ENCODE assay signal across 41 mouse cellular contexts in the genomic region with DNA sequence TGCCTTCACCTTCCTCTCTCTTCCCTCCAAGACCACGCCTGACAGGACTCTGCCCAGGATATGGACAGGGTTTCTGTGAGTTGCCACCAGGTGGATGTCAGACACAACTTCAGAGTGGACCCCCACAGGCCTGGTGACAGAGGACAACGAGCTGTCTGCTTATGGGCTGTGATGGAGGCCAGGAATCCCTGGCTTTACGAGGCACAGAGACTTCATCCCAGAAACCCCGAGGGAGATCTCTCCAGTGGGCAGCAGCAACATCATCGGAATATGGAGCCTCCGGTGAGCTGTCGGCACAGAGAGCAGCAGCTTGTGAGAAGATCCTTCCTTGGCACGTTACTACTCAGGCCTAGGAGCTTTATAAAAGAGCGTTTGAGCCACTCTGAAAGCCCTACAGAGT. TPM values are rescaled to one million over a fixed set of nuclear protein-coding genes. Genes with fewer than 3 reads are reported as not detected.
"Had no signal": no experiment of that assay in that cellular context is flagged by ENCODE, and none has a peak within 500 bp of the region (broad histone marks: within the 10 kb centered on the region; RNA-seq: fewer than 3 reads in every experiment).

No protein-coding gene starts in this region.

- H3K27me3 ChIP-seq: hindbrain, embryonic 12.5 days; hindbrain, embryonic 13.5 days; hindbrain, embryonic 15.5 days; intestine, embryonic 15.5 days; kidney, embryonic 15.5 days had no signal

- ATAC-seq: hindbrain, embryonic 16.5 days; hindbrain, postnatal 0 days; inflammation-experienced regulatory T-cells, adult 6 months; intestine, embryonic 15.5 days; intestine, embryonic 16.5 days; intestine, postnatal 0 days had no signal

- H3K4me3 ChIP-seq: heart, embryonic 10.5 days; heart, embryonic 12.5 days; heart, embryonic 13.5 days; heart, embryonic 15.5 days; hindbrain, embryonic 10.5 days; hindbrain, embryonic 12.5 days; hindbrain, embryonic 13.5 days; hindbrain, embryonic 15.5 days; intestine, embryonic 15.5 days; kidney, embryonic 15.5 days; left cerebral cortex, adult 2 months had no signal

- H3K4me1 ChIP-seq: heart, embryonic 10.5 days; heart, embryonic 12.5 days; heart, embryonic 13.5 days; heart, embryonic 15.5 days; hindbrain, embryonic 12.5 days; hindbrain, embryonic 13.5 days; hindbrain, embryonic 15.5 days; intestine, embryonic 15.5 days; kidney, embryonic 15.5 days had no signal

- DNase-seq: heart, postnatal 10 days; heart, postnatal 14 days; heart, postnatal 36 days; heart, postnatal 4 days; kidney, adult 11 months; kidney, adult 18-20 months; kidney, adult 2 months; kidney, adult 8-10 months; kidney, adult 9 months; kidney, postnatal 10 days; kidney, postnatal 14 days; kidney, postnatal 25 days; kidney, postnatal 36 days; kidney, postnatal 4 days; layer of hippocampus, adult 9-11 months; layer of hippocampus, postnatal 36 days had no signal

- H3K9me3 ChIP-seq: heart, embryonic 10.5 days; heart, embryonic 12.5 days; heart, embryonic 13.5 days; heart, embryonic 15.5 days; hindbrain, embryonic 10.5 days; hindbrain, embryonic 12.5 days; hindbrain, embryonic 13.5 days; hindbrain, embryonic 15.5 days; intestine, embryonic 15.5 days; kidney, embryonic 15.5 days had no signal

- H3K27ac ChIP-seq: heart, embryonic 10.5 days; heart, embryonic 13.5 days; heart, embryonic 15.5 days; hindbrain, embryonic 10.5 days; hindbrain, embryonic 12.5 days; hindbrain, embryonic 13.5 days; hindbrain, embryonic 14.5 days; hindbrain, embryonic 15.5 days; hindbrain, postnatal 0 days; intestine, embryonic 15.5 days; kidney, embryonic 15.5 days; kidney, postnatal 0 days; left cerebral cortex, adult 2 months had no signal

- H3K36me3 ChIP-seq: heart, embryonic 10.5 days; heart, embryonic 12.5 days; heart, embryonic 15.5 days; hindbrain, embryonic 10.5 days; hindbrain, embryonic 12.5 days; hindbrain, embryonic 13.5 days; hindbrain, embryonic 15.5 days; intestine, embryonic 15.5 days had no signal

- H3K4me2 ChIP-seq: heart, embryonic 11.5 days; heart, embryonic 12.5 days; heart, embryonic 13.5 days; heart, embryonic 15.5 days; hindbrain, embryonic 12.5 days; hindbrain, embryonic 13.5 days; hindbrain, embryonic 14.5 days; hindbrain, embryonic 15.5 days; intestine, embryonic 15.5 days; kidney, embryonic 15.5 days had no signal

- H3K9ac ChIP-seq: heart, embryonic 12.5 days; heart, embryonic 13.5 days; heart, embryonic 15.5 days; hindbrain, embryonic 12.5 days; hindbrain, embryonic 13.5 days; hindbrain, embryonic 14.5 days; hindbrain, embryonic 15.5 days; intestine, embryonic 15.5 days; kidney, embryonic 15.5 days had no signal

RNA-seq across cellular contexts. Expression of a gene that starts 34.5 kb away (rescaled TPM):
- total RNA-seq: heart, postnatal 10 days; heart, postnatal 25 days; heart, postnatal 36 days; heart, postnatal 4 days had no signal
- polyA plus RNA-seq: heart, embryonic 12.5 days; heart, embryonic 13.5 days; heart, postnatal 0 days; hindbrain, embryonic 10.5 days had no signal

RNA-seq across cellular contexts. Expression of a gene that starts 36.1 kb away (rescaled TPM):
- total RNA-seq: heart, postnatal 10 days; heart, postnatal 14 days; heart, postnatal 36 days; heart, postnatal 4 days; layer of hippocampus, postnatal 10 days; left cerebral cortex, adult 18-20 months had no signal
- polyA plus RNA-seq: heart, embryonic 10.5 days; heart, embryonic 11.5 days; heart, embryonic 12.5 days; heart, embryonic 14.5 days; heart, embryonic 15.5 days; heart, postnatal 0 days; hindbrain, embryonic 10.5 days; hindbrain, embryonic 11.5 days; hindbrain, embryonic 13.5 days; hindbrain, embryonic 14.5 days; hindbrain, embryonic 15.5 days; hindbrain, embryonic 16.5 days; inflammation-experienced regulatory T-cells, adult 6 months had no signal
